Mouse (Mus musculus): Measurements from ENCODE around the gene Gm21974.
"Not testable (repeated sequence)": the region's sequence is repeated elsewhere in the genome, so short reads cannot be mapped to it uniquely, and the experiment has no call there.

The Gm21974 gene

GRCm38 (mm10) chr7:127895442-127895841 lies at the start of gene Gm21974, which contains the start of gene Vkorc1:
Gene Gm21974, minus strand, starts transcription at chr7:127895454.
Gene Vkorc1, minus strand, starts transcription at chr7:127895617.
- DNase-seq (ENCODE audit: low spot score in 2 of 2), result peak; percentile 91 to 95

DNA sequence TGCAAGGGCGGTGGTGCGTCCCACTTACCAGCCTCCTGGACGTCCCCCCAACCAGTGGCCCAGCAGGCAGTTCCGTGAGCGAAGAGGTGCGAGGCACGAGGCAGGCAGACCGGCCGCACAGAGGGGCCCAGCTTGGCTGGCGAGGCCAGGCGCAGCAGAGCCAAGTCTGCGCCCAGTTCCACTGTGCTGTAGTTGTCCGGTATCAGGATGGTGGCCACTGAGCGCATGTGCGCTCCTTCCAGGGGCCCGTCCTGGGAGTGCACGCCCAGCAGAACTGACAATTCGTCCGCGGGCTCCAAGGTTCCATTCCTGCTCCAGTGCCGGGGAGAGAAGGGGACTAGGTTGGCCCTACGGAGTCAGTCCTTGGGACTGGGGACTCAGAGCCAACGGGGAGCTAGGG lies 49.4 kb upstream of the Gm21974 start:
- no peak for DNase-seq (ENCODE audit: low spot score in 2 of 2)

DNA sequence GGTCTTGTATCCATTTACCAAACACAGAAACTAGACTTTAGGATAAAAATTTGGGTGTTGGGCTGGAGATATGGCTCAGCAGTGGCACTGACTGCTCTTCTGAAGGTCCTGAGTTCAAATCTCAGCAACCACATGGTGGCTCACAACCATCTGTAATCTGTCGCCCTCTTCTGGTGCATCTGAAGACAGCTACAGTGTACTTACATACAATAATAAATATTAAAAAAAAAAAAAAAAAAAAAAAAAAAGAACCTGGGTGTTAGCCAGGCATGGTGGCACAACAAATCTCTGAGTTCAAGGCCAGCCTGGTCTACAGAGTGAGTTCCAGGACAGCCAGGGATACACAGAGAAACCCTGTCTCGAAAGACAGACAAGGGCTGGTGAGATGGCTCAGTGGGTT lies 46.8 kb upstream of the Gm21974 start:
- DNase-seq (ENCODE audit: low spot score in 2 of 2), result not testable (repeated sequence)

DNA sequence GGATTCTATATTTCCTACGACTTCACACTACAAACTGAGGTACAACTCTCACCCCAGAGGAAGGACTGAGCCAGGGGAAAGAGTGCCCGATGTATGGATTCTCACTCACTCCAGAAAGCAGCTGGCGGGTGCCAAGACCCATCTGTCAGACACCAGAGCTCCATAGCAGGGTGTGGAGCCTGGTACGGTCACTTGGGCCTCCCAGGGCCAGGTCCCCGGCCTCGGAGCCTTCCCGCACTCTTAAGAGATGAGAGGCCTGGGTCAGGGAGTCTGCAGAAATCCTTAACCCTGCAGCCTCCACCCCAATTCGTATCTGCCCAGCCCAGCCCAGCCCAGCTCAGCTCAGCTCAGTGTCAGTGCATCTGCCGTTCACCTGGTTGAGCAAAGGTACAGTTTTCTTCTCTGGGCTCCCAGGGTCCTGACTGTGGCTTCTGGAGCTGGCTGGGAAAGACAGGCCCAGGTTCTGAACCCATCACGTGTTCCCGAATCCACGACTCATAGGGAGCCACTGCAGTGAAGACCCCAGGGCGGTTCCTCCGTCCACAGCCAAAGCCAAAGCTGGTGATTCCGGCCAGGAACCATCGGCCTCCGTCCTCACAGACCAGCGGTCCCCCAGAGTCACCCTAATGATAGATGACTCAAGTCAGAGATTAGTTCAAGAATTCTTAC lies 41.1 kb upstream of the Gm21974 start:
- no peak for DNase-seq (ENCODE audit: low spot score in 2 of 2)

- no peak for DNase-seq (ENCODE audit: low spot score in 2 of 2)
Measured at GRCm38 (mm10) chr7:127935748-127936159, 40.5 kb upstream of the Gm21974 start.

- DNase-seq (ENCODE audit: low spot score in 2 of 2), result peak; percentile 92 to 94
Measured at GRCm38 (mm10) chr7:127935028-127935722, 39.9 kb upstream of the Gm21974 start.

GRCm38 (mm10) chr7:127934075-127934474 lies 38.8 kb upstream of the Gm21974 start:
- no peak for DNase-seq (ENCODE audit: low spot score in 2 of 2)

DNA sequence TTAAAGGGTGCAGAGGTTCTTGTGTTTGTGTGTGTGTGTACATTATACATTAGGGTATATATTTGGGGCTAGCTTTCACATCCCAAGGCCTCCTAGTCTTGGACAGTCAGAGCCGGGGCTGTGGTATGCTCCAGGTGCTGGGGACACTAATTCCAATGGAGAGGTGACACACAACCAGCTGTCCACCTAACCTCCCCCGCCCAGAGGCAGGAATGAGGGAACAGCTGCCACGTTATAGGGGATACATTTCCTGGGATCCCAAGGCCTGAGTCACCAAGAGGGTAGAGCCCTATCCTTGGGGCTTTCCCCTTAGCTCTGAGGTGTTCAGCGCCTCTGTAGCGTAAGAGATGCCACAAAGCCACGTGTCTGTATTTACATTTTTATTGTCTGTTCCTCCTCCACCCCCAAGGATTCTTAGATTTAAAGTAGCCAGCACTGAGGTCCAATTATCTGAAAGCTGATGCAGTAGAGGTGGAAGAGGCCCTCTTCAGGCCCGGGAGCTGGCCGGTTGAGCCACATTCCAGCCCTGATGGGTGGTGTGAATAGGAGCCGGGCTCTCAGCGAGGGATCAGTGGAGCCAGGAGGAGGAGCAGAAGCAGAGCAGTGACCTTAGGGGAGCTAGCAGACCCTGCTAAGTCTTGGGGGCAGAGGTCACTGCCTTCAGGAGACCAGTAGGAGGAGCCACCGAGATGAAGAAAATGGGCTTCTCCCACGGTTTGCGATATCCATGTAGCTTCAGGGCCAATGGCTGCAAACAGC lies 37.2 kb upstream of the Gm21974 start:
- peak in 1 of 2 experiments; percentile 44 for DNase-seq (ENCODE audit: low spot score in 2 of 2)

DNA sequence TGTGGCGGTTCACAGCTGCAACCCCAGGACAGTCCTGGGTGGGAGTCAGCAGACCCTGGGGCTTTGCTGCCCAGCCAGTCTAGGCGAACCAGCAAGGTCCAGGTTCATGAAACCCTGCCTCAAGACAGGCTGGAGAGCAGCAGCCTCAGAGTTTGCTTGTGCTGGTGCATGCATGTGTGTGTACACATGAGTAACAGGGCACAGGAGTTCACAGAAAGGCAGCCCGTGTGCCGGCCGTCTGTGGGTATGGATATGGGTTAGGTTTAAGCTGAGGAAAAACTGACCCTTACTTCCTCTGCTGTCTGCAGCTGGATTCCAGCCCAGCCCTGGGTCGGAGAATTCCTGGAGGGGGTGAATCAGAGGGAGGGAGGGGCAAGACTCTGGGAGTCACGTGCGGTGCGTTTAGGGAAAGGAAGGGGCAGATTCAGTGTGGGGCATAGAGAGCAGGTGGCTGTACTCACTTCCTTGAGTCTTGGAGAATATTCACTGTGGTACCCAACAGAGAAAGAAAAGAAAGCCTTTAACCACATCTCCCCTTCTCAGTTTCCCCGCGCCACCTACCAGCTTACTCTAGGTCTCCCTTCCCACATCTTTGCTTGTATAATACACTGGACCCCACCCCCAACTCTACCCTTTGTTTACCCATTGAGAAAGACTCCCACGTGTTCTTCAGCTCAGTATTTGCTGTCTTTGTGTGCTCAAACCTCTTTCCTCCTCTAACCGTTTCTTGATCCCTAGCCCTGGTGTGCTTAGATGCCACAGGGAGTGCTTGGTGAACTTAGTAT lies 36.3 kb upstream of the Gm21974 start:
- DNase-seq (ENCODE audit: low spot score in 2 of 2), result peak in 1 of 2 experiments; percentile 50

DNA sequence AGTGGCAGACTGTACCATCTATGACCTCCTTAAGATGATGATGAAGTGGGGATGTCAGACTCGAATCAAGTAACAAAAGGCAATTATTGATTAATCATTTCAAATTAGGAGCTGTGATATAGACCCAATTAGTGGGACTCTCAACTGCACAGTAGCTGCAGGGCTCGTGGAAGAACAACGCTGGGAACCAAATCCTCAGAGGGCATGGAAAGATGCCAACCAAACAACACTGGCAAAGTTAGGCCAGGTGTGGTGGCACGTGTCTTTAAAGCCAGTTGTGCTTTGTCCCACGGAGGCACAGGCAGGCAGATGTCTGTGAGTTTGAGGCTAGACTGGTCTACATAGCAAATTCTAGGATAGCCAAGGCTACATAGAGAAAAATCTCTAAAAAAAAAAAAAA lies 35.4 kb upstream of the Gm21974 start:
- DNase-seq (ENCODE audit: low spot score in 2 of 2), result no peak

DNA sequence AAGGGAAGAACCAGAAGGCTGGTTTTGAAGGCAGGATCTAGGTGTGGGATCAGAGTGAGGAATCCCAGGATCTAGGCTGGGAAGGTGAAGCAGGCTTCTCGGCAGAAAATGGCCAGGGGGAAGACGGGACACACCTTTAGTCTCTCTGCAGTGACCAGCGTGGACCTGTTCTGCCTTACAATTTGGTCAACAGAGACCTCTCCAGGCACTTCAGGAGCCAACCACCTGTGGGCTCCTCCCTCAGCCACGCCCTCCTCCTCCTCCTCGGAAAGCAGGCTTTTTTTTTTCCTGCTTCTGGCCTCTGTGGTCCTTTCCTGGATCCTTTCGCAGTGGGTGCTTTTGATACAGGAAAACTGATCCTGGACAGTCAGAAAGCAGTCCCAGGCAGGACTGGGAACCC lies 34.7 kb upstream of the Gm21974 start, which contains the start of gene Prss8:
TSS of gene Prss8 (minus strand) at position 182 of the 400 bp plus-strand sequence.
- DNase-seq (ENCODE audit: low spot score in 2 of 2), result peak in 1 of 2 experiments; percentile 75

- DNase-seq (ENCODE audit: low spot score in 2 of 2), result no peak
Measured at GRCm38 (mm10) chr7:127928596-127928995, 33.3 kb upstream of the Gm21974 start.

- DNase-seq (ENCODE audit: low spot score in 2 of 2), result no peak
Measured at GRCm38 (mm10) chr7:127927726-127928125, 32.5 kb upstream of the Gm21974 start.

DNA sequence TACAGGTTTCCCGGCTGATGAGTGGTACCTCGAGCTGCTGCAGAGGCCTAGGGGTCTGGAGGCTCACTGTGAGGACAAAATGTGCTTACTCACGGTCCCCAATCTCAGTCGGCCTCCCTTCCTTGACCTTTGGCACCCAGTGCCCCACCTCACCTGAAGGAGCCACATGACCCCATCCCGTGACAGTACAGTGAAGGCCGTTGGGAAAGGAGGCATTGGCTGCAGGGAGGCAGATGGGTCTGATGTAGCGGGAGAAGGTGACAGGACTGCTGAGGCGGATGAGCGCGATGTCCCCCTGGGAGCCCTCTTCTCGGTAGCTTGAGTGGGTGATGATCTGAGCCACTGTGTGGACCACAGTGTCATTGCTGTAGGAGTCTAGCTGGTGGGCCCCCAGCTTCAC lies 31.6 kb upstream of the Gm21974 start:
- no peak for DNase-seq (ENCODE audit: low spot score in 2 of 2)

DNA sequence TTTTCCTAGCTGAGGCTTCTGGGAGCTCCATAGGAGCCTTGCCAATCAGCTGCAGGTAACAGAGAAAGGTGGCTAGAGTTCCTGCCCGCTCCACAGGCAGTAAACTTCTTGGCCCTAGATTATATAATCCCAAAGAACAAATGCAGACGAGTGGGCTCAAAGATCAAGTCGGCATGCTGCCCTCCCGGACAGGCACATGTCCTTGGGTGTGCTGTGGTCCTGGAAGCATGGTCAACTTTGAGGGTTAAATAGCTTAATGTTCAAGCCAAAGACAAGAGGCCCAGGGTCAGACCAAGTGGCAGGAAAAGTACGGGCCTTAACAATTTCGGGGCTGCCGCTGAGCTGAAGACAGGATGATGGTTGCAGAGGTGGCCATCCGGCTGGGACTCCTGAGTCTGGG lies 30.8 kb upstream of the Gm21974 start:
- DNase-seq (ENCODE audit: low spot score in 2 of 2), result no peak

GRCm38 (mm10) chr7:127925252-127925651 lies 30.0 kb upstream of the Gm21974 start:
- DNase-seq (ENCODE audit: low spot score in 2 of 2), result peak in 1 of 2 experiments; percentile 47

DNA sequence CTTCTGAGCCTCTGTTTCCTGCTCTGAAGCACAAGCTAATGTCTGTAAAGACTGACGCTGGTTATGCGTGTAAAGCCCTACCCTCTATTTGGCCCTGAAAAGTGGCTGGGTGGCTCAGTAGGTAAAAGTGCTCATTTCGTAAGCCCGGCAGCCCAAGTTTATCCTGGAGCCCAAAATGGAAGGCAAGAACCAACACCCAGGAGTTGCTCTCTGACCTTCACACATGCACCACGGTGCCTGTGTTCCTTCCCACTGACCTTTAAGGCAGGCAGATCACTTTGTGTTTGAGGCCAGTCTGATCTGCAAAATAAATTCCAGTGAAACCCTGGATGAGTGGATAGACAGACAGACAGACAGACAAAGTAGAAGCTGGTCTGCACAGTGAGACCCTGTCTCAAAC lies 28.5 kb upstream of the Gm21974 start:
- DNase-seq (ENCODE audit: low spot score in 2 of 2), result no peak

DNA sequence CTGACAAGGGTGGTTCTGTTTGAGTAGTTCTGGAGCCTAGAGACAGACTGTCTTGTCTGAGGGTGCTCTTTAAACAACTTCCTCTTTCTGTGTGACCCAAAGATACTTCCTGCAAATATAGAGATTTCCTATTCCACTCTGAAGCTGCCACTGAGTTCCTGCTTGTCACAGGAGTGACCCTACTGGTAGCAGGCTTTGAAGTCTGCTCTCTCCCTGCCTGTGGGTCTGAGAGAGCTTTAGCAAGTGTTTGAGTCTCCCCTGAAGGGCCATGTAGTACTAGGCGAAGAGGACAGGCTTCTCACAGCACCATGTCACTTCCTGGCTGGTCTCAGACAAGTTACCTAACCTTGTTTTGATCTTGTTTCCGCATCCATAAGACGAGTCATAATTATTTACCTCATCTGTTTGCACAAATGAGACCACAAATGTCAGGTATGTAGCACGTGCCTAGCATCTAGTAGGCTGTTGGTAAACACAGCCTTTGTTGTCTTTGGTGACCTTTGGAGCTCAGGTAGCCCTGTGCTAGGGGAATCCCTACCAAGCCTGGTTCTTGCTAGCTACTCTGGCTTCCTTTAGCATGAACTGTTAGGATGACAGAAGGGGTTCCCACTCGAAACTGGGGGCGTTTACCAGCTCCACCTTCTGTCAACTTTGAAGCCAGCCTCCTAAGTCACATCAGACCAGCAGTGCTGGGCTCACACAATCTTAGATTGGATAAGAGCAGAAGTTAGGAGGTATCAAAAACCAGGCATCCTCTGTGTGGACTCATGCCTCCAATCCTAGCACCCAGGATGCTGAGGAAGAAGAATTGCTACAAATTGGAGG lies 27.4 kb upstream of the Gm21974 start:
- DNase-seq (ENCODE audit: low spot score in 2 of 2), result no peak

DNA sequence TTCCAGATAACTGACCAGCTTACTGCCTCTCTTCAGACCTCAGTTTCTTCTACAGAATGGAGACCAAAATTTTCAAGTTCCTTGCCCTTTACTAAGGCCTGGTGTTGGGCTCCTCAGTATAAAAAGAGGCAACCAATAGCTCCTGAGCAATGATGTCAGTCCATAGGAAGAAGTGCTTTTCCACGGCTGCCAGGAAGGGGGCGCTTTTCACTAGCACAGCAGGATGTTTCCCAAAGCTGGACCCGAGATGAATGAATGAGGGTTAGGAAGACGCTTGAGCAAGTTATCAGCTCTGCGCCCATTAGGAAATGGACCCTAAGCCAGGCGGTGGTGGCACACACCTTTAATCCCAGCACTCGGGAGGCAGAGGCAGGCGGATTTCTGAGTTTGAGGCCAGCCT lies 26.3 kb upstream of the Gm21974 start:
- no peak for DNase-seq (ENCODE audit: low spot score in 2 of 2)

GRCm38 (mm10) chr7:127919290-127919689 lies 24.0 kb upstream of the Gm21974 start:
- DNase-seq (ENCODE audit: low spot score in 2 of 2), result no peak

GRCm38 (mm10) chr7:127918203-127918602 lies 22.9 kb upstream of the Gm21974 start:
- no peak for DNase-seq (ENCODE audit: low spot score in 2 of 2)

Data from urinary bladder, adult 18-20 months (tissue).